Mouse (Mus musculus) ES-E14 (cell line): ENCODE results near the gene Zfp106.

ENCODE experiments used
- CHD2 ChIP-seq: IDR thresholded peaks from 2 replicates; pipeline ENCODE4 v1.6.1; 2014; ENCODE audit warnings: mild to moderate bottlenecking, low read depth, low read length, inconsistent platforms
- HCFC1 ChIP-seq: IDR thresholded peaks from 2 replicates; pipeline ENCODE4 v1.6.1; 2012; ENCODE audit warnings: low read length, inconsistent platforms, borderline replicate concordance; ENCODE audit not compliant: insufficient read depth
- ZC3H11A ChIP-seq: IDR thresholded peaks from 2 replicates; pipeline ENCODE4 v1.6.1; 2012; ENCODE audit warnings: low read depth, mild to moderate bottlenecking, inconsistent platforms, low read length, borderline replicate concordance

- TF ChIP-seq CHD2 (no peak), HCFC1 (no peak), ZC3H11A (no peak)
Measured at GRCm38 (mm10) chr2:120567798-120568320, 4.2 kb upstream of the Zfp106 start.
